Mouse (Mus musculus): ENCODE measurements around the gene Itgb3.

The Itgb3 gene

DNA sequence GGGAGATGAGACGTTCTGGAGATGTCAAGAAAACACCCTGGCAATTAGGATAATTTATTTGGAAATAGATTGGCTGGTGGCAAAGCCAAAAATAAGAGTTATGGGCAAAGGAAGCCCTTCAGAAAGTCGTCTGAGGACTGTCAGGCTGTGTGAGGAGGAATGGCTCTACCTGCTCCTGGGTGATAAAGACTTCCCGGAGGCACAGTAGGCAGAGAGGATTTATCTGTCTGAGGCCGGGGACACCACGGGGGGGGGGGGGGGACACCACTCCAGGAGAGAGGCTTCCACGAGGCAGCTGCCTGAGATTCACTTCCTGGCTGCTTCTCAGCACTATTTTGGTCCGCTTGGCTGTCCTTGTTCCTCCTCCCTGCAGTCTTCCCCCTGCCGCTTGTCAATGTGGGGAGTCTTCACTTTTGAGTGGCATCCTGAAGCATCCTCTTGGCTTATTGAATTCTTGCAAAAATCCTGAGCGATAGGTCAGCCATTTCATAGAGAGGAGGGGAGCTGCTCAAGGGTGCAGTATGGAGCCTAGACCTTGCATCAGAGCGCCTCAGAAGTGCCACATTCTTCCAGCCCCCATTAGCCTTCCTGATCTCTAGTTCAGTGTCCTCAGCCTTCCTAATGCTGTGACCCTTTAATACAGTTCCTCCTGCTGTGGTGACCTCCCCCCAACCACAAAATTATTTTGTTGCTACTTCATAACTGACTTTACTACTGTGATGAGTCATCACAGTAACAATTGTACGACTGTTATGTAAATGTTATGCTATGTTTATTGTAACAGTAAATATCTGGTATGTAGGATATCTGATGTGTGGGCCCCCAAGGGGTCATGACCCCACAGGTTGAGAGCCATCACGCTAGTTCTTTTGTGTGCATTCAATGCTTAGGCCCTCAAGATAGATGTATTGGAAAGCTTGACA lies 14.5 kb downstream of the Itgb3 start:
- DNase-seq (ENCODE audit: low spot score): no peak

DNA sequence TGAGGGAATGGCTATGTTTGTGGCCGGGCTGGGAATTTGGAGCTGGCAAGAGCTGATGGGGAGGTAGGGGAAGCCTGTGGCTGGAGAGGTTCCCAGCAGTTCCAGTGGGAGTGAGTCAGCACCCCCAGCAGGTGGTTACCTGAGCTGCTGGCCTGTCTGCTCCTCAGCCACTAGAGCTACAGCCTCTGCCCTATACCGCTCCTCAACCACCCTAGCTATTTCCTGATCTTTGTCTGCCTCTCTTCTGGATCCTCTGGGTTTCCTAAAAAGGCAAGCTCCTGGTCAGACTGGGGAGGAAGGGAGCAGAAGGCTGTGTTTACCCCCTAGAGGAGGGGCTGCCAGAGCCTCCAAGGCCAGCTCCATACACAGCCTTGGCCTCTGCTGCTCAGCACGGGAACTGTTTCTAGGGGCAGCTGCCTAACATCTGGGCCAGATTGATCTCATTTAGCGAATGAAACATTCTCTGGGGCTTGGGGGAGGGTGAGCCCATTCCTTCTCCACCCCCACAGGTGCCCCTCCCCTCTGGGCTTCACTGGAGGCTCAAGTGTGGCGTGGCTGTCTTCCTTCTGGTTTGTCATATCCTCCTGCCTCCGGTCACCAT lies 17.1 kb downstream of the Itgb3 start:
- peak; percentile 54 for DNase-seq (ENCODE audit: low spot score)

DNA sequence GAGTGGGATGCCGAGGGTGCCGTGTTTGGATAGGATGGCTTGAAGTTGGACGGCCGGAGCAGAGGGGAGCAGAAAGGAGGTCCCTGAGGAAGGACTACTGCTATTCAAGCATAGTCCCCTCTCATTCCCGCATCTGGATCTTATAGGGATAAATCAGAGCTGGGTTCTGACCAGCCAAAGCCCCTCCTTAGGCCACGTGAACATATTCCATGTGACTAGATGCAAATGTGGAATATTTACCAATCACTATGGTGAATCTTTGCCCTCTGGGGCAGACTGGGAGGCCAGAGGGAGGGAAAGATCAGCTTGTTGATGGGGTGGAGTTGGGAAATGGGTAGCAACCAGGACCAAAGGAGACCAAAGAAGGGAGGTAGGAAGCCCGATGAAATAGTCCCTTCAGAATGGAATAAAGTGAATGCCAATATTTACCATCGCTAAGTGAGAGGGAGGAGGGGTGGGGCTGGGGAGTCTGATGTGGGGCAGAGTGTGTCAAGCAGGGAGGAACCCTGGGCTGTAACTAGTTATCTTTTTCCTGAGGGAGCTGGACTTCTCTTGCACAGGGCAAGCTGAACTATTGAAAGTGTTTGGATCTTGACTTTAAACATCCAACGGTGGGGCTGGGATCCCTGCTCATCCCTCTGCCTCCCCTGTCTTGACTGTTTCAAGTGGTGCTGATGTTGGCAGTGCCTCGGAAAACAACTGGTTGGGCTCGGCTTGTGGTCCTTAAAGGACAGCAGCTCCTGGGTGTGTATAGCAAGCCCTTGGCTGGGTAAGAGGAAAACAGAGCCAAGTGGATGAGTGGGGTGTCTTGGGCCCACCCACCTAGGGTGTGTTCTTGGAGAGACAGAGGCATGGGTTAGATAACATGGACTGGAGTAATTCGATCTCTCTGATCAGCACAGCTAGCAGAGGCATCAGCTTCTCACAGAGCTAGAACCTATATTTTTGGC lies 17.9 kb downstream of the Itgb3 start:
- peak; percentile 81 for DNase-seq (ENCODE audit: low spot score)

DNA sequence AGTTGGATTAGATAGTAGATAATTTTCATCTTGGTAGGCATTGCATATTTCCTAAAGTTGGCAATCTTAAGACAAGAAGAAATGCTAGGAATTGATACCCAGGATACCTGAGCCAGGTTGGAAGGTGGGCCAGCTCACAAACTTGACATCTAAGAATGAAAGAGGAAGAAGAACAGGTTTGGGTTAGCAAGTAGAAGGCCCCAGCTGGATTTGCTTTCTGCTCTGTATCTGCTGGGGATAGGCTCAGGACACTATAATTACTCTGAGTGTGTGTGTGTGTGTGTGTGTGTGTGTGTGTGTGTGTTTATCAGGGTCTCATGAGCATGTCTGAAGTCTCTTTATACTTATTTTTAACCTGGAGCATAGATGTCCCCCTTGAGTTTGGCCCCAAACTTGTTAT lies 18.8 kb downstream of the Itgb3 start:
- no peak for DNase-seq (ENCODE audit: low spot score)

DNA sequence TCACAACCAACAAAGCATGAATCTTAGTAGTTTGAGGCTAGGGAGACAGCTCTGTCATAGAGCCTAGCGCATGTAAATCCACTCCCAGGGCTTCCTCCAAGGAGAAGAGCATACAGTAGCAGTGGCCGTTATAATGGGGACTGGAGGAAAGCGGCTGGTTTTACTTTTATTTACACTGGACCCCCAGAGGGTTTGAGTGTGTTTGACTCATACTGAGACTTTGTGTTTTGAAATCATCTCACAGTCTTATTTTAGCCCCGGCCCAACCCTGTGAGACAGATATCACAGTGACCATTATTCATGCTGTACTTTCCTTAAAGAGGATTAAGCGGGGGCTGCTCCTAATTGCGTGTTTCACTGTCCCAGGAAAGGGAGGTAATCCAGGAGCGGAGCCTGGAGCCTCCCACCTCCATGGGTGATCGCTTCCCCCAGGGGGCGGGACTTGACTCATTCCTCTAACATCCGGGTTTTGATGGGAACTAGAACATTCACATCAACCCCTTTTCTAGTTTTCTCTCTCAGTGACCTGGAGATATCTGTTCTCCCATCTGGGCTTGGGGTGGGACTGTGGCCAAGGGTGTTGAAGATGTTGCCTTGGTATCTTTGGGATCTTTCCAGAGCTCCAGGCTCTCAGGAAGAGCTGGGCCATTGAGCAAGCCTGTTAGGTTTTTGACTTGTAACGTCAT lies 20.0 kb downstream of the Itgb3 start:
- DNase-seq (ENCODE audit: low spot score): no peak

DNA sequence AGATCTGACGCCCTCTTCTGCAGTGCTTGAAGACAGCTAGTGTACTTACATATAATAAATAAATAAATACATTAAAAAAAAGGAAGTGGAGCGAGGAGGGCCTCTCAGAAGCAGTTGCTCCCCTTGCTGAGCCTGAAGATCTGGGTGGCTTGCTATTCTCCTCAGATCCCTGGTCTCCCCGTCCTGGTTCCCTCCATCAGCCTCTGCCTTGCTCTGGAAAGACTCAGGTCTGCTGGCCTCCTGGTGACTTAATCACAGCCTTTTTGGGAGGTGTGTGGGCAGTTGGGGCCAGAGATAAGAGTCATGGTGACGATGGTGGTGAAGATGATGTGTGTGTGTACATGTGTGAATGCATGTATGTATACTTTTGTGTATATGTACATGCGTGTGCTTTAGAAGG lies 20.8 kb downstream of the Itgb3 start:
- DNase-seq (ENCODE audit: low spot score): no peak

DNA sequence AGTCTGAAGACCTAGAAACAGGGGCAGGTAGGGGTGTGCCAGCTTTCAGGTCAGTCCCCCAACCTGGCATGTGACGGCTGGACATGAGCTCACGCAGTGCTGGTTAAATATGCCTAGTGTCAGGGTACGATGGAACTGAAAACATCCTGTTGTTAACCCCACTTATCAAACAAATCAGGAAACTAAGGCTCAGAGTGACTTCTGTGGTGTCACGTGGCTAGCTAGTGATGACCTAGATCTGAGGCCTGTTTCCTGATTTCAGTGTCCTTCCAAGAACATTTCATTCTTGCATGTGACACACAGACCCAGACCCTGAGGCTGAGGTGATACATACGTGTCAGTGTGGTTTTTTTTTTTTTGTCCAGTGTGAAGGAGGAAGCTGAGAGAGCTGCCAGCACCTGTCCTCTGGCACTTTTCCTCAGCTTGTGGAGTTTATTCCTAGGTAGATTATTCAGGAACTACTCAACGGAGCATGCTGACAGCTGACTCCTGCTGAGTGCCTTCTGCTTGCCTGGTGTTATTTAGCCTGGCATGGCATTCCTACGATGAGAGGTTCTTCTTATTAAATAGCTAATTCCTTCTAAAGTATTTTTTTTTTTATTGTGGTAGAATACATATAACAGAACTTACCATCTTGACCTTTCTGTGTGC lies 22.5 kb downstream of the Itgb3 start:
- no peak for DNase-seq (ENCODE audit: low spot score)

DNA sequence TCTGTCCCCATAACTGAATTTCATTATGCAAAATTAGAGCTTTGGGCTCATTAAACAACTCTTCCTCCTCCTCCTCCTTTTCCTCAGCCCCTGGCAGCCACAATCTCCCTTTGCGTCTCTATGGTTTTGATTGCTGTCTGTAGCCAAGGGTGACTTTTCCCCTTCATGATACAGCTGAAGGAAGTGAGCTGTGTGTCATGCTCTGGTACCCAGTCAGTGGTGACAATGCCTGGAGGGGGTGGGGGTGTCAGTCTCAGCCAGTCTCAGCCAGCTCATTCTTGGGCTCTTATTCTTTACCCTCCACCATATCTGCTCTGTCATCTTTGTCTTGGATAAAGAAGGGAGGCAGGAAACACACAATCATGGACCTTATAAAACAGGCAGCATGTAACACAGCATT lies 23.5 kb downstream of the Itgb3 start:
- no peak for DNase-seq (ENCODE audit: low spot score)

DNA sequence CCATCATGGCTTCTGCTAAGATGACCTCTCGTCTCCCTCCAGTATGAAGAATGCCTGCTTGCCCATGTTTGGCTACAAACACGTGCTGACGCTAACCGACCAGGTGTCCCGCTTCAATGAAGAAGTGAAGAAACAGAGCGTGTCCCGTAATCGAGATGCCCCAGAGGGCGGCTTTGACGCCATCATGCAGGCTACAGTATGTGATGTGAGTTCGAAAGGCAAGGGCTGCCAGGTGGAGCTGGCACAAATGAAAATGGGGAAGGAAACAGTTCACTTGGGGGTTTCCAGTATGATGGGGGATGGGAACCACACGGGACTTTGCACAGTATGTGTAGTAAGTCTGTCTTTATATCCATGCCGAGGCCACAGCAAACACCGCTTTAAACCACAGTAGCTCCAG lies 29.2 kb downstream of the Itgb3 start:
- DNase-seq (ENCODE audit: low spot score): no peak

DNA sequence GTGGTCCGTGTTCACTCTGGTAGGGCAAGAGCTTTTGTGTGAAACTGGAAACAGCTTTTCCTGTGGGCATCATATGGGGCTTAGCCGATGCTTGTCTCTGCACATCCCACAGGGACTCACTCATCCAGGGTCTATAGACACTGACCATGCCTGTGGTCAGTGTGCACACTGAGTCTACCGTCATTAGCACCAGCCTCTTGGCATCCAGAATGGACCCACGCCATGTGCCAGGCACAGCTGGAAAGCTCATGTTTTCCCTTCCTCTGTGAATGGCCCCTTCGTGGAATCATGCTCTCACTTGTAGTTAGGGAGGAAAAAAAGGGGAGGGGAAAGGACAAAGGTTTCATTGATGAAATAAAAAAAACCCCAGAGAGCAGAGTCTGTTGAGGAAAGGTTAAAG lies 30.2 kb downstream of the Itgb3 start:
- peak; percentile 23 for DNase-seq (ENCODE audit: low spot score)

DNA sequence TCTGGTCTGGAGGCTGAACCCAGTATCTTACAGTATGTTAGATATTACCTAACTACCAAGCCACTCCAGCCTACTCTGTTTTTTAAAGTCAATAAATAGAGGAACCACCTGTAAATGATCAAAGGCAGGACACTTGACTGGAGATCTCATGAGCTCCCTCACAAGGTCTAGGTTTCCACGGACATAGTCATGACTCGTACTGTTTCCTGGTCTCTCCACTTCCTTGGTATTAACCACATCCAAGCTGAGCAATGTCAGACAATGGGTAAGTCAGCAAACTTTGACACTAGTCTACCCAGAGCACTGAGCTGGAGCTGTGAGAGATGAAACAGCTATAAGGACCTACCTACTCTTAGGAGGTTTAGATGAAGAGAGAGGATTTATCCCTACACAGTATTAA lies 31.1 kb downstream of the Itgb3 start:
- DNase-seq (ENCODE audit: low spot score): no peak

DNA sequence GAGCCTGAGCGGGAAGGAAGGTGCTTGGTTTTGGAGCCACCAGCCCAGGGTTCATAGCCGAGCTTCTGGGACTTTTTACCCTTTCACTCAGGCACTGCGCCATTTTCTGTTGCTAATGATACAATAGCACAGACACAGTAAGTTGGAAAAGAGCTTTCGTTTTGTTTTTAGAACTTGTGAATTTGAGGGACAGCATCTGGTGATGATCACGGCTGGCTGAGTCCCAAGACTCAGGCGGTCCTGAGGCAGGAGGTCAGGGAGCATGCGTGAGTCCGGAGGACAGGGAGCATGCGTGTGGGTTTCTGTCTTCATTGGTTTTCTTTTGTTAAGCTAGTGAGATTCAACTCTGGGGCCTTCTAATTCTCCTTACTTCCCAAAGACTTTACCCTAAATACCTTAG lies 31.8 kb downstream of the Itgb3 start:
- DNase-seq (ENCODE audit: low spot score): no peak

DNA sequence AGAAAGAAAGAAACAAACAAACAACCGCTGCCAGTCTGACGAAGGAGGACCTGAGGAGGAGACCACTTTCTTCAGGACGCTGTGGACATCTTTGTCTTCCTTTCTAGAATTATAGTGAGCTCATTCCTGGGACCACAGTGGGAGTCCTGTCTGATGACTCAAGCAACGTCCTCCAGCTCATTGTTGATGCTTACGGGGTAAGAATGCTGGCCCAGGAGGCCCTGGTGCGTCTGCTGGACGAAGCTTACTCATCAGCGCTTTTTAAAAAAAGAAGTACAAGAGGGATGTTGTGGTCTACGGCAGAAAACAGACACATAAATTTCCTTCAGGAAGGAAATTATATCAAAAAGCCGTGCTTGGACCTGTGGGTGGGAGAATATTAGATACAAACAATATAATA lies 33.1 kb downstream of the Itgb3 start:
- DNase-seq (ENCODE audit: low spot score): no peak

DNA sequence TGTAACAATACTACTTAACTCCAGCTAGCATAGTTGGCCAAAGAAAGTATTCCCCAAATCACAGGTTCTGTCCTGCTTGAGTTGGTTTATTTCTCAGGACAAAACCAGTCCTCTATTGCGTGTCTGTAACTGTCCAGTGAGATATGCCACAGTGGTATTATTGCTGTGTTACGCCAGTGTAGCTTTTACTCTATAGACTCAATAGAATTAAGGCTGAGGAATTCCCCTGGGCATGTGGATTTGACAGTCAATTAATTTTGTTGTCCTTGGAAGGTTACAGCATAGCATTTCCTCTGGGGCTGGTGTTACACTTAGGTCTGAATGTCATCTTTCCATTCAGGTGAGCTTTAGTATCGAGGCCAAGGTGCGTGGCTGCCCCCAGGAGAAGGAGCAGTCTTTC lies 35.4 kb downstream of the Itgb3 start:
- no peak for DNase-seq (ENCODE audit: low spot score)

DNA sequence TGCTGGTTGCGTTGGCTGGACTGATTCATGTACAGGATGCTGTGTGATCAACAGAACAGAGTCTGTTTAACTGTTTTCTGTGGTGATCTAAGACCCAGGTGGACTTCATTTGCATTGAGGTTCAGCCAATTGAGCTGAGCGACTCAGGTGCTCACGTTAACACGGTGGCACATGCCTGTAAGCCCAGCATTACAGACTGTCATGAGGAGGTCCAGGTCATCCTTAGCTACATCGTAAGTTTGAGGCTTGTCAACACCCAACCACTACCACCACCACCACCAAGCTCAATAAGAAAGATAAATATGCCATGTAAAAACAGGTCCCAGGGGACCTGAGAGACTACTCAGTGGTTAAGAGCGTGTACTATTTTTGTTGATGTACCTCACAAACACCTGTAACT lies 37.6 kb downstream of the Itgb3 start:
- no peak for DNase-seq (ENCODE audit: low spot score)

DNA sequence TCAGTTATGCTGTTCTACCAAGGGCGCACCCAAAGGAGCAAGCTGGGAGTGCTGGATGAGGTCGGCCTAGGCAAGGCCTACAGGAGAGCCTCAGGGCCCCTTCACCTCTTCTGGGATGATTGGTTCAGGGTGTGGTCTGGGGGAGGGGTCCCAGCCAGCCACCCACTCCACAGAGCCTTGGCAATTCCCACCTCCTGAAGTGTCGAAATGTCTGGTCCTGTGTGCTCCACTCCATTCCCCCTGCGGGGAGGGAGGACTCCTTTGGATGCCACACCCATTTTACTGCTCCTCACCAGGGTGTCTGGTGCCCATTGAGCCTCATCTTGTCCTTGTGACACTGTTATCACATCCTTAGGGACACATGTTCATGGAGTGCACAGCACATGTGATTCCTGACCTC lies 38.4 kb downstream of the Itgb3 start:
- no peak for DNase-seq (ENCODE audit: low spot score)

DNA sequence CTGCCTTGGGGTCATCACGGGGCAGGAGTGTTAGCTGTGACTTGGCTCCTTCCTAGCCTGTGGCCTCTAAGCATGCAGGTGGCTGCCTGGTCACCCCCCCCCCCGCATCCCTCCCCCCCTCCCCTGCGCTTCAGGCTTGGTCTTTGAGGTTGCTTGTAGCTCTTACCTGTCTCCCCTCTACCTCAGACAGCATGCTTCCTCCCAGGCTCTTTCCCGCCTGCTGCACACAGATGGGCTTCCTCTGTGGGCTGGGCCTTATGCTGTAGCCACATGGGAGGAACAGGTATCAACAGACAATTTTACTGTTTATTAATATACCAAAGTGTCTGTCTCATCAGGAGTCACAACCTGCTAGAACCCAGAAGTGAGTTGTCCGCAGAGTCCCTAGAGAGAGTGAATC lies 38.8 kb downstream of the Itgb3 start:
- no peak for DNase-seq (ENCODE audit: low spot score)

DNA sequence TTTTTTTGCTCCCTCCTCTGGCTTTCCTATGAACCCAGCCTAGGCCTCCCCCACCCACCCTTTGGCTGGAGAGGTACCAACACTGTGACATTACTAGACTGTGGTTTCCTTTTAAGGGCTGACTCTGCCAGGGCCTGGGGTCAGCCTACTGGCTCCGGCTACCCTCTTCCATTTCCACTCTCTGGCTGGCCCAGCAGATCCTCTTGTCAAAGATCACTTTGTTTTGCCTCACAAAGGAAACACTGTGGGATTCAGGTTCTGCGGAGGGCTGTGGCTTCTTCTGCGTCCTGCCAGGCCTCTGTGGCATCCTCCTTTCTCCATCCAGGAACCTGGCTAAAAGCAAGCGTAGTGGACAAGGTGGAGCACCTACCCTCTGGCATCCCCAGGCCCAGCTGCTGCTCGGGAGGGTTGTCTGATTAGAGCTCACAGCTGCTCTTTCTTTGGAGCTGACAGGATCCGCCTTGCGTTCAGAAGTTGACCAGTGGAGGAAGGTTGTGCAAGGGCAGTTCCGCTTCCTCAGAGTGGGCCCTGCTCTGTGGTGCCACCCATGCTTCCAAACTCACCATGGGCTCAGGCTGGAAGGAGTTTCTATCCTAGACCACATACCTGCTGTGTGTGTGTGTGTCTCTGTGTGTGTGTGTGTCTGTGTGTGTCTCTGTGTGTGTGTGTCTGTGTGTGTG lies 39.5 kb downstream of the Itgb3 start:
- no peak for DNase-seq (ENCODE audit: low spot score)

DNA sequence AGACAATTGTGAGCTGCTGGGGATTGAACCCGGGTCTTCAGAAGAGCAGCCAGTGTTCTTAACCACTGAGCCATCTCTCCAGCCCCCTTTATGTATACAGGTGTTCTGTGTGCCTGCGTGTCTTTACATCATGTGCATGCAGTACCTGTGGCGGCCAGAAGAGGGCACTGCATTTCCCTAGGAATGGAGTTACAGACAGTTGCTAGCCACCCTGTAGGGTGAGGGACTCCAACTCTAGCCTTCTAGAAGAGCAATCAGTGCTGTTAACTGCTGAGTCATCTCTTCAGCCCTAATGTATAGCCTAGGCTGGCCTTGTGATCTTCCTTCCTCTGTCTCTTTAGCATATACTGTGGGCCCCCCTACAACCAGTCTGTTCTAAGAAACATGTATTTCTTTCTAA lies 40.8 kb downstream of the Itgb3 start:
- DNase-seq (ENCODE audit: low spot score): peak; percentile 49

DNA sequence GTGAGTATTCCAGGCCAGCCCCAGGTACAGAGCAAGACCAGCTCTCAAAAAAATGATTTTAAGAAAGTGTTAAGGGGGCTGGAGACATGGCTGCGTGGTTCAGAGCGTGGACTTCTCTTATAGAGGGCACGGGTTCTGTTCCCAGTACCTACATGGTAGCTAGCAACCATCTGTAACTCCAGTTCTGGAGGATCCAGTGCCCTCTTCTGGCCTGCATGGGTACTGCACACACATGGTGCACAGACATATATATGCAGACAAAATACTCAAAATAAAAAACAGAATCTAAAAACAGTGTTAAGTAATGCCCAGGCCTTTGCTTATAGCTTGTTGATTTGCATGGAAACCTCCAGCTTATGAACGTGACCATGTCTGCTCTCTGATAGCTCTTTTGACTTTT lies 52.8 kb downstream of the Itgb3 start:
- DNase-seq (ENCODE audit: low spot score): no peak

DNA sequence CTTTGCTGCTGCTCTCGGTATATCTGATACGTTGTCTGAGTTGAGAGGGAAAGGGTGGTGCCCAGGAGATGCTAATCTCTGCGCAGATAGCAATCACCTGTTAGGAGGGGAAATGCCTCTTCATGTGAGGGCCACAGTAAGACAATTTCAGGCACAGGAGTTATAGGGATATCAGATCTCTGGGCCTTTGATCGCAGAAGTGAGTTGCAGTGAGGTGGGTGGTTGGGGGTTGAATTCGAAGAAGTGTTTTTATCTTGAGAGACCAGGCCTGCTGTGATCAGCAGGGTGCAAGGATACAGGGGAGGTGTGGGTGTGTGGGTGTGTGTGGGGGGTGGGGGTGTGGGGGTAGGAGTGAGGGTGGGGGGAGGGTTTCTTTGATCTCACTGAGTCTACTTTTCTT lies 53.3 kb downstream of the Itgb3 start:
- DNase-seq (ENCODE audit: low spot score): no peak
